Mouse (Mus musculus) left cerebral cortex, postnatal 36 days (tissue): ENCODE measurements at regions not wholly inside any gene's neighbourhood (a gene's known extent, or its start where the extent isn't known, plus 50 kb on each side); places are given as distances from the start of the nearest gene placed in this dataset.

ENCODE experiments used
- DNase-seq, 2 experiments: peaks; one replicate each; pipeline ENCODE4 v3.0.0; 2021 to 2022; ENCODE audit warnings: low spot score in 2 of 2, mixed read lengths in 1 of 2
- intact Hi-C: fragments of 180-260 bp; cut with DNase I; formaldehyde crosslinking; loops from one replicate; pipeline ENCODE4 v1.15.1; 2025

- no peak for DNase-seq
- intact Hi-C loops, result loop anchor here (5.0 to 10.0 kb wide), 2 partner anchors 70 to 343 kb away; no protein-coding TSS in a partner anchor
Measured at GRCm38 (mm10) chr10:18907276-18907960, 62.6 kb downstream of the Perp start.

GRCm38 (mm10) chr10:18909307-18909706, 64.5 kb downstream of the Perp start:
- intact Hi-C loops, result loop anchor here (5.0 to 10.0 kb wide), 2 partner anchors 72 to 345 kb away; no protein-coding TSS in a partner anchor
- no peak for DNase-seq

- intact Hi-C loops, result no loop called here
- DNase-seq, result no peak
Measured at GRCm38 (mm10) chr10:18910898-18911297, 66.1 kb downstream of the Perp start.

- intact Hi-C loops, result loop anchor here (5.0 kb wide), 2 partner anchors 100 to 270 kb away; partner anchors contain the start of gene Tnfaip3
- DNase-seq, result no peak
Measured at GRCm38 (mm10) chr10:18917120-18917616, 72.3 kb downstream of the Perp start.

GRCm38 (mm10) chr10:18923088-18923821, 78.4 kb downstream of the Perp start:
- no peak for DNase-seq
- intact Hi-C loops, result no loop called here

- intact Hi-C loops, result no loop called here
- DNase-seq, result no peak
Measured at GRCm38 (mm10) chr10:18927811-18928210, 83.0 kb downstream of the Perp start.

GRCm38 (mm10) chr10:18931344-18931743, 84.1 kb downstream of the Tnfaip3 start:
- intact Hi-C loops, result no loop called here
- no peak for DNase-seq

GRCm38 (mm10) chr10:18941447-18941846, 74.0 kb downstream of the Tnfaip3 start:
- DNase-seq, result no peak
- intact Hi-C loops, result no loop called here

GRCm38 (mm10) chr10:18941908-18942307, 73.5 kb downstream of the Tnfaip3 start:
- intact Hi-C loops, result no loop called here
- DNase-seq, result no peak

GRCm38 (mm10) chr10:18943296-18944075, 72.0 kb downstream of the Tnfaip3 start:
- DNase-seq, result no peak
- intact Hi-C loops, result no loop called here

GRCm38 (mm10) chr10:18946727-18947126, 68.7 kb downstream of the Tnfaip3 start:
- intact Hi-C loops, result no loop called here
- DNase-seq, result no peak
